Mouse (Mus musculus) small intestine, adult 2 months (tissue): ENCODE measurements at regions not wholly inside any gene's neighbourhood (a gene's known extent, or its start where the extent isn't known, plus 50 kb on each side); places are given as distances from the start of the nearest gene placed in this dataset.

Experiments
- CTCF ChIP-seq: fragments of 200-500 bp; IDR thresholded peaks from 2 replicates; pipeline ENCODE4 v1.5.1; 2012; ENCODE audit warnings: low read depth, mild to moderate bottlenecking, control low read depth, inconsistent platforms, low read length, moderate library complexity, mixed read lengths; ENCODE audit not compliant: insufficient replicate concordance, insufficient read length; ENCODE audit errors: extremely low read depth
- POLR2A ChIP-seq: fragments of 200-500 bp; IDR thresholded peaks from 2 replicates; pipeline ENCODE4 v1.6.1; 2012; ENCODE audit warnings: low read depth, mild to moderate bottlenecking, control low read depth, inconsistent platforms, low read length, moderate library complexity

DNA sequence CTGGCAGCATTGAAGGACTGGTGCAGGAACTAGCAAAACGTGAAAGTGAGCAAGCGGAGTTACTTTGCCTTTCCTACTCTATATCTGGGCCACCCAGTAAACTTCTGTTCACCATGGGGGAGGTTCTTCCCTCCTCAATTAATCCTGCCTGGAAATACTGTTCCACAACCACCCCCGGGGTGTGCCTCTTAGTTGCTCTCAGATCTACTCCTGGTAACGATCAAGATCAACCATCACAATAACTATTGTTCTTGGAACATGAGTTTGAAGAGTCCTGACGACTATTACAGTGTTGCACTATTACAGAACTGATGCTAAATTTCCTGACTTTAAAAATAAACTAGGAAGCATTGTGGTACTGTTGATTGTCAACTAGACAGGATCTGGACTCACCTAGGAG, 57.8 kb upstream of the S1pr1 start:
- TF ChIP-seq POLR2A: no peak
- no peak for TF ChIP-seq CTCF
